Mouse (Mus musculus) CD4-positive, CD25-positive, alpha-beta regulatory T cell, adult 4 months (primary cell): ENCODE results near the gene Pgm5. TPM values are rescaled to one million over a fixed set of nuclear protein-coding genes. Genes with fewer than 3 reads are reported as not detected.

Source experiments
- ATAC-seq: one replicate; pipeline ENCODE4 v1.8.0; 2017
- polyA plus RNA-seq, 2 experiments: library from polyadenylated mRNA; unstranded; fragments of 100-300 nt; shearing (Covaris generic); gene quantifications; one replicate each; pipeline ENCODE4 v1.2.1; 2017

Pgm5 gene
- polyA plus RNA-seq, 2 experiments from 2014 or later = not detected

GRCm38 (mm10) chr19:24767401-24767800 lies 94.3 kb downstream of the Pgm5 start:
- ATAC-seq = no peak

- no peak for ATAC-seq
Measured at GRCm38 (mm10) chr19:24762473-24763149, 99.0 kb downstream of the Pgm5 start.

GRCm38 (mm10) chr19:24756627-24757026 lies 105.0 kb downstream of the Pgm5 start:
- no peak for ATAC-seq

- ATAC-seq = no peak
Measured at GRCm38 (mm10) chr19:24754440-24754785, 107.2 kb downstream of the Pgm5 start.

- no peak for ATAC-seq
Measured at GRCm38 (mm10) chr19:24753617-24754439, 107.8 kb downstream of the Pgm5 start.

- ATAC-seq = no peak
Measured at GRCm38 (mm10) chr19:24752873-24753538, 108.6 kb downstream of the Pgm5 start.

- no peak for ATAC-seq
Measured at GRCm38 (mm10) chr19:24746266-24746875, 115.3 kb downstream of the Pgm5 start.

GRCm38 (mm10) chr19:24742606-24743005 lies 119.0 kb downstream of the Pgm5 start:
- no peak for ATAC-seq

GRCm38 (mm10) chr19:24738786-24739185 lies 122.9 kb downstream of the Pgm5 start:
- ATAC-seq = no peak

- no peak for ATAC-seq
Measured at GRCm38 (mm10) chr19:24738026-24738425, 123.6 kb downstream of the Pgm5 start.

- no peak for ATAC-seq
Measured at GRCm38 (mm10) chr19:24735484-24736128, 126.0 kb downstream of the Pgm5 start.

GRCm38 (mm10) chr19:24730661-24731060 lies 131.0 kb downstream of the Pgm5 start:
- ATAC-seq = no peak

- ATAC-seq = no peak
Measured at GRCm38 (mm10) chr19:24724362-24724761, 137.3 kb downstream of the Pgm5 start.

- no peak for ATAC-seq
Measured at GRCm38 (mm10) chr19:24720448-24720847, 141.2 kb downstream of the Pgm5 start.

GRCm38 (mm10) chr19:24719504-24719903 lies 142.2 kb downstream of the Pgm5 start:
- no peak for ATAC-seq

GRCm38 (mm10) chr19:24718021-24718420 lies 143.6 kb downstream of the Pgm5 start:
- no peak for ATAC-seq

GRCm38 (mm10) chr19:24716303-24717097 lies 145.2 kb downstream of the Pgm5 start:
- ATAC-seq = no peak

- no peak for ATAC-seq
Measured at GRCm38 (mm10) chr19:24708032-24708431, 153.6 kb downstream of the Pgm5 start.

GRCm38 (mm10) chr19:24707071-24707906 lies 154.4 kb downstream of the Pgm5 start:
- no peak for ATAC-seq

GRCm38 (mm10) chr19:24705395-24705794 lies 156.3 kb downstream of the Pgm5 start:
- no peak for ATAC-seq

- ATAC-seq = no peak
Measured at GRCm38 (mm10) chr19:24704326-24704725, 157.3 kb downstream of the Pgm5 start.
